Mouse (Mus musculus) kidney, adult 2 months (tissue): ENCODE data around the gene Luc7l2. TPM values are rescaled to one million over a fixed set of nuclear protein-coding genes. Genes with fewer than 3 reads are reported as not detected.

Experiments
- DNase-seq: peaks from one replicate; pipeline ENCODE4 v3.0.0; 2021
- H3K27ac ChIP-seq: fragments of 200-500 bp; 2 replicates; pipeline ENCODE4 v1.5.1; 2012; ENCODE audit warnings: low read depth, low read length, control low read depth, inconsistent platforms; ENCODE audit not compliant: insufficient read depth
- H3K27me3 ChIP-seq: fragments of 200-500 bp; replicated peaks from 2 replicates; pipeline ENCODE4 v1.6.1; 2012; ENCODE audit warnings: mild to moderate bottlenecking, moderate library complexity, low read length, inconsistent platforms; ENCODE audit not compliant: control insufficient read depth, insufficient read depth
- H3K36me3 ChIP-seq: fragments of 200-500 bp; 2 replicates; pipeline ENCODE4 v1.6.1; 2012; ENCODE audit warnings: mild to moderate bottlenecking, moderate library complexity, low read length, inconsistent platforms; ENCODE audit not compliant: control insufficient read depth, insufficient read depth
- H3K4me1 ChIP-seq: fragments of 200-500 bp; 2 replicates; pipeline ENCODE4 v1.6.1; 2011; ENCODE audit warnings: low read length; ENCODE audit not compliant: control insufficient read depth, insufficient read depth
- H3K4me3 ChIP-seq: fragments of 200-500 bp; 2 replicates; pipeline ENCODE4 v1.5.1; 2011; ENCODE audit warnings: mild to moderate bottlenecking, low read depth, low read length, control low read depth; ENCODE audit not compliant: insufficient read depth
- CTCF ChIP-seq: fragments of 200-500 bp; conservative IDR thresholded peaks from 2 replicates; pipeline ENCODE4 v1.5.1; 2011; ENCODE audit warnings: low read depth, mild to moderate bottlenecking, control low read depth, low read length, moderate library complexity, mixed read lengths; ENCODE audit not compliant: insufficient read depth, insufficient read length
- POLR2A ChIP-seq: fragments of 200-500 bp; IDR thresholded peaks from one replicate; pipeline ENCODE4 v1.6.1; 2011; ENCODE audit warnings: low read depth, low read length, control low read depth
- WGBS: fragments of 180-500 bp; shearing (Covaris S2); methylation state at CpG from one replicate; pipeline ENCODE4 v1.1.7; 2018; 5-methylcytosine and 5-hydroxymethylcytosine counted together
- polyA plus RNA-seq: library from polyadenylated mRNA; depleted of rRNA; stranded (reverse); fragments of >200 nt; gene quantifications from 2 replicates; pipeline ENCODE4 v1.2.3, GENCODE M21; 2012; rRNA removed

The Luc7l2 gene
- polyA plus RNA-seq, 1 experiment = 24.5 TPM

GRCm38 (mm10) chr6:38650263-38650937 lies 99.3 kb downstream of the Luc7l2 start:
- 38% methylated on average over 14 of the region's 14 CpGs for WGBS
- no peaks in the 10 kb centered on the region for H3K27me3 ChIP-seq
- H3K4me3 ChIP-seq = no peak overlapping the region
- H3K36me3 ChIP-seq = no peaks in the 10 kb centered on the region
- no peaks in the 10 kb centered on the region for H3K4me1 ChIP-seq
- DNase-seq = peak; percentile 72
- TF ChIP-seq CTCF (peak; percentile 95), POLR2A (no peak)
- H3K27ac ChIP-seq = no peak overlapping the region

Other genes starting within 250 kb of the Luc7l2 start
- 9.7 and 12.2 TPM in 2 replicates for gene Zc3hav1, start 196.7 kb upstream of the Luc7l2 start, polyA plus RNA-seq
- 2.1 and 2.4 TPM in 2 replicates for gene Ttc26, start 169.9 kb upstream of the Luc7l2 start, polyA plus RNA-seq
- 6.0 and 7.0 TPM in 2 replicates for gene Ubn2, start 117.4 kb upstream of the Luc7l2 start, polyA plus RNA-seq
- 572 and 575 TPM in 2 replicates for gene Fmc1, start 17.8 kb upstream of the Luc7l2 start, polyA plus RNA-seq
- 2.3 and 3.7 TPM in 2 replicates for gene Klrg2, start 85.9 kb downstream of the Luc7l2 start, polyA plus RNA-seq
- gene Clec2l, start 111.7 kb downstream of the Luc7l2 start, polyA plus RNA-seq = 0.61 and 0.66 TPM in 2 replicates